Mouse (Mus musculus) embryonic fibroblast, embryonic 13.5 days (primary cell): ENCODE results near the gene Rps13. TPM values are rescaled to one million over a fixed set of nuclear protein-coding genes. Genes with fewer than 3 reads are reported as not detected.

Experiments used
- H3K27ac ChIP-seq: 2 replicates; pipeline ENCODE4 v1.5.1; 2012; ENCODE audit warnings: low read length, control low read depth, inconsistent platforms; ENCODE audit not compliant: insufficient read depth
- H3K4me1 ChIP-seq: 2 replicates; pipeline ENCODE4 v1.6.1; 2011; ENCODE audit warnings: low read length; ENCODE audit not compliant: control insufficient read depth, insufficient read depth
- H3K4me3 ChIP-seq: 2 replicates; pipeline ENCODE4 v1.5.1; 2011; ENCODE audit warnings: mild to moderate bottlenecking, control low read depth, low read length; ENCODE audit not compliant: insufficient read depth
- CTCF ChIP-seq: IDR thresholded peaks from 2 replicates; pipeline ENCODE4 v1.5.1; 2011; ENCODE audit warnings: mild to moderate bottlenecking, control low read depth, low read length, moderate library complexity, borderline replicate concordance; ENCODE audit not compliant: insufficient read depth
- POLR2A ChIP-seq: IDR thresholded peaks from 2 replicates; pipeline ENCODE4 v1.6.1; 2011; ENCODE audit warnings: low read depth, mild to moderate bottlenecking, control low read depth, low read length, moderate library complexity
- polyA plus RNA-seq: library from polyadenylated mRNA; stranded (reverse); fragments of >200 nt; gene quantifications from 2 replicates; pipeline ENCODE4 v1.2.4, GENCODE M21; 2011; ENCODE audit warnings: low read depth; ENCODE audit not compliant: missing spikeins, insufficient read length

Gene Rps13
- polyA plus RNA-seq, 1 experiment = 289 TPM

- no peak for TF ChIP-seq POLR2A
- peak; percentile 74 for TF ChIP-seq CTCF
- no peak overlapping the region for H3K27ac ChIP-seq
Measured at GRCm38 (mm10) chr7:116323331-116323964, 10.5 kb downstream of the Rps13 start.

DNA sequence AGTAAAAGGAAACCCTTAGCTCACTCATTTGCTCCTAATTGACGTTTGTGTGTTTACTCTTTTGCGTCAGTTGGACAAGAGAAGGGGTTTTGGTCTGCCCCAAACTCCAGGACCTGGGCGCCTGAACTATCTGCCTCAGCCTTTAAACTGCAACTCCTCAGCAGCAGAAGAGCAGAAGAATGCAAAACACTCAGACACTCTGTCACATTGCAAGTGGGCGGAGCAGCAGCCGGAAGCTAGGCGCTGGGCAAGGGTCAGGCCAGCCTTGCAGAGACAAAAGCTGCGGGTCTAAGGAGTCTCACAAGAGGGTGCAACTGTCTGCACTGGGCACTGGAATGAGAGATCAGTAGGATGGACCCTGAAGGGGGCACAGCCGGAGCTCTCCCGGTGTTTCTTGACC, 24.5 kb downstream of the Rps13 start:
- Histone ChIP-seq H3K4me3 (no peak overlapping the region), H3K4me1 (no peaks in the 10 kb centered on the region), H3K27ac (no peak overlapping the region)
- TF ChIP-seq CTCF (no peak), POLR2A (no peak)

More at GRCm38 (mm10) chr7:116323331-116323964, 10.5 kb downstream of the Rps13 start:
- Histone ChIP-seq H3K4me3 (no peak overlapping the region), H3K4me1 (no peaks in the 10 kb centered on the region)

DNA sequence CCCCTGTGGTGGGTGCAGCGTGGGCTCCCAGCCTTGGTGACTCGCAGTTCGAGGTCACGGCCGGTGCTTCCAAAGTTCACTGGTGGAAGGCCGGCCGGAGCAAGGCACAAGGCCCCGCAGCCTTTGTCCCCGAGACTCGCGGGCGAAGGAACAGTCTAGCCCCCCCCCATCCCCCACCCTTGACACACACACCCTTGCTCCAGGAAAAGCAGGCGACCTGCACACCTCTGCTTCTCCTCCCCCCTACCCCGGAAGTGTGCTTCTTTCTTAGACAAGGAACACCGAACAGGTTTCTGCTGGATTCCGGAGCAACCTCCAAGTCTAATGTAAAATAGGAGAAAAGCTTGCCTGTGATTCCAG, 25.4 kb downstream of the Rps13 start:
- TF ChIP-seq POLR2A (no peak), CTCF (no peak)
- H3K4me3 ChIP-seq = peak overlapping the region; percentile 47
- H3K4me1 ChIP-seq = no peaks in the 10 kb centered on the region
- H3K27ac ChIP-seq = no peak overlapping the region

- H3K4me1 ChIP-seq = no peaks in the 10 kb centered on the region
- TF ChIP-seq POLR2A (no peak; the same call in 1 of the 2 replicates), CTCF (no peak)
Measured at GRCm38 (mm10) chr7:116307871-116308631, 25.9 kb downstream of the Rps13 start, which contains the start of gene Plekha7. Gene Plekha7 (minus strand): TSS chr7:116308376.

GRCm38 (mm10) chr7:116307099-116307870, 26.7 kb downstream of the Rps13 start:
- TF ChIP-seq POLR2A = peak; percentile 49; the same call in 1 of the 2 replicates
- no peak for TF ChIP-seq CTCF
- Histone ChIP-seq H3K4me3 (peak overlapping the region; percentile 47), H3K27ac (no peak overlapping the region), H3K4me1 (no peaks in the 10 kb centered on the region)

More at GRCm38 (mm10) chr7:116307871-116308631, 25.9 kb downstream of the Rps13 start, which contains the start of gene Plekha7:
- Histone ChIP-seq H3K4me3 (peak within 1 kb of the TSS; percentile 47), H3K27ac (no peak within 1 kb of the TSS)

DNA sequence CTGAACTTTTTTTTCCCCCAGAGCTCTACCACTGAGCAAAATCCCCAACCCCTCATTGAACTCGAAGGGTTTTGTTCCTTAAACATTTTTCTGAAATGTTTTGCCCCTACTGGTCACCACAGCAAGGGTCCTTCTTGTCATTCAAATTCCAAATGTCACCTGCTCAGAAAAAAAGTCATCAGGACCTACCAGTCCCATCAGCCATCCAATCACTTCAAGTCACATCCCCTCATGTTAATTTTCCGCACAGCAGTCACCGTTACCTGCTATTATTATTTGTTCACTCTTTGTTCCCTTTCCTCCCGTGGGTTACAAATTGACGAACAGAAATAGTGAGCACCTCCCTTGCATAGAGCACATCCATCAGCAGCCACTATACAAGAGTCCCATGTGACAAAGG, 27.4 kb downstream of the Rps13 start:
- peak overlapping the region; percentile 47; the same call in 1 of the 2 replicates for H3K4me3 ChIP-seq
- no peaks in the 10 kb centered on the region for H3K4me1 ChIP-seq
- no peak overlapping the region for H3K27ac ChIP-seq
- TF ChIP-seq CTCF (no peak), POLR2A (no peak)

DNA sequence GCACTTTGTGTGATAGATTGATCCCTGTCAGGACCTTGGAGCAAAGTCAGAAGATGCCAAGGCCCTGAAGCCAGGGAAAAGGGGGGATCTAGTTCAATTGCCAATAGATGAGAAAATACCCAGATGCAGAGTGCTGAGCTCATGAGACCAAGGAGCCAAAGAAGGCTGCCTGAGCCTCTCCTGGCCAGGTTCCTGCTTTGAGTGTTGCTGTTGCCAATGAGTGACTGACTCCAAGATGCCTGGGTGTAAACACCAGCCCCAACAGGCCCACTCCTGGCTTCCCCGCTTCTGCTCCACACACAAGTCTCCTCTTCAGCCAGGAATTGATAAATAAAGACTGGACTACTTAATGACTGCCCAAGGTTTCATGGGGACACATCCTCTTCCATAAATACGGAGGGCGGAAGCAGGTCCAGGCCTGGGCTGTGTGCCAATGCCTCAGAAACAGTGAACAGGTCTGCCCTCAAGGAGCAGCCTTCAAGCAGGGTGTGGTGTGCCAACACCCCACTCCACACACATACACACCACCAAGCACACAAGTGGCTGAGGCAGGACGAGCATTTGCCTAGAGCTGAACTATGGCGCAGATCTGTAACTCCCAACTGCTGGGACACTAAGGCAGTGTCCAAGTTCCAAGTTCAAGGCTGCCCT, 32.2 kb downstream of the Rps13 start:
- Histone ChIP-seq H3K27ac (no peak overlapping the region), H3K4me3 (no peak overlapping the region), H3K4me1 (no peaks in the 10 kb centered on the region)
- TF ChIP-seq POLR2A = no peak

DNA sequence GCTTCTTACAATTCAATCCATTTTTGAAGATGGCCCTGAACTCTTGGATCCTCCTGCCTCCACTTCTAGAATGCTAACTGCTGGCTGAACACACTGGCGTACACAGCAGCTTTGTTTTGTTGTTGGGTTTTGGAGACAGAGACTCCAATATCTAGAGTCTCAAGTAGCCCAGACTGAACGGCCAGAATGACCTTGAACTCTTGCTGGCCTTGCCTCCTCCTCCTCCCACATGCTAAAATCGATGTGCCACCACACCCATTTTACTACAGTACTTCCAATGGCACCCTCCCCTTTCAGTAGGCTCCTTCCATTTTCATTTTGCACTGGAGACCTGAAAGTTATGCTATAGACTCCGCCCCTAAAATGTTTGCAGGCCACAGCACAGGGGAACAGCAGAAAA, 32.9 kb downstream of the Rps13 start:
- TF ChIP-seq POLR2A = no peak
- no peak for TF ChIP-seq CTCF
- no peak overlapping the region for H3K4me3 ChIP-seq

GRCm38 (mm10) chr7:116298851-116299250, 35.1 kb downstream of the Rps13 start:
- no peak overlapping the region for H3K4me3 ChIP-seq
- H3K27ac ChIP-seq = no peak overlapping the region
- TF ChIP-seq POLR2A (no peak), CTCF (no peak)
- no peaks in the 10 kb centered on the region for H3K4me1 ChIP-seq

More for the DNA sequence above, 32.9 kb downstream of the Rps13 start:
- H3K4me1 ChIP-seq = no peaks in the 10 kb centered on the region
- H3K27ac ChIP-seq = no peak overlapping the region

GRCm38 (mm10) chr7:116298389-116298788, 35.6 kb downstream of the Rps13 start:
- Histone ChIP-seq H3K4me1 (no peaks in the 10 kb centered on the region), H3K27ac (no peak overlapping the region), H3K4me3 (no peak overlapping the region)
- TF ChIP-seq CTCF (no peak), POLR2A (no peak)
